Mouse (Mus musculus) regulatory T cell (primary cell): ENCODE data around the gene Hhat.

ENCODE experiments used
- in situ Hi-C: fragments of 300-600 bp; cut with MboI, MseI; formaldehyde crosslinking; loops from one replicate; pipeline ENCODE4 v1.15.1; 2025; ENCODE audit warnings: high pct_unique_total_duplicates

The Hhat gene

DNA sequence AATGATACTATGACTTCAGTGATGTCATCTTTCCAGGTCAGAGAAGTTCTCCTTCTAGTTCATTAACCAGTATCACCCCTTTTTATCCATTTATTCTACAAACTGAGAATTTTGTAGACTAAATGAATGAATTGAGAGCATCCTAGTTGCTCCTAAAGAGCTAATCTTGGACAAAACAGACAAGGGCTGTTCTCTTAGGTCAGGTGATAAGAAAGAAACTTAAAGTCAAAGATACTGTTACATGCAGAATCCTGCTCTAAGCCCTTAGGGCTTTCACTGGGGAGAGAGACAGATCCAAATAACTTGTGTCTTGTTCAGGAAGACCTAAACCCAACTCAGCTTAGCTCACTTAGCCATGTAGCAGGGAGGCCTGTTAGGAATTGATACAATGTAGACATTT lies 268.2 kb downstream of the Hhat start:
- in situ Hi-C loops, result no loop called here

DNA sequence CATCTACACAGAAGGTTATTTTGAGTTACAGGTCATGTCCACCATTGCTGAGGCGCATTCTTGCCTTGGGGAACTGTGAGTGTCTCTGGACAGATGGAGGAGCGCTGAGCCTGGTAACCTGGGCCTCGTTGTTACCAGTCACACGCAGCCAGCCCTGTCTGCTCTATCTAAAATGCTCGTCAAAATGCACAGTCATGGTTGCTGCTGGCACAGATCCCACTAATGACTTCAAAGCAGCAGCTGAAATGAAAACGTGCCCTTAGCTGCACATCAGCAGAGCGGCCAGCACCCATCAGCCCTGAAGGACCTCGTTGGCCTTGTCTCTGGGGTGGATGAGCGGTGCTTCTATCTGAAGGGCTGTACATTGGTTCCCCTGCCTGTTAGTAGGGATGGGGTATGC lies 269.0 kb downstream of the Hhat start:
- in situ Hi-C loops, result no loop called here

DNA sequence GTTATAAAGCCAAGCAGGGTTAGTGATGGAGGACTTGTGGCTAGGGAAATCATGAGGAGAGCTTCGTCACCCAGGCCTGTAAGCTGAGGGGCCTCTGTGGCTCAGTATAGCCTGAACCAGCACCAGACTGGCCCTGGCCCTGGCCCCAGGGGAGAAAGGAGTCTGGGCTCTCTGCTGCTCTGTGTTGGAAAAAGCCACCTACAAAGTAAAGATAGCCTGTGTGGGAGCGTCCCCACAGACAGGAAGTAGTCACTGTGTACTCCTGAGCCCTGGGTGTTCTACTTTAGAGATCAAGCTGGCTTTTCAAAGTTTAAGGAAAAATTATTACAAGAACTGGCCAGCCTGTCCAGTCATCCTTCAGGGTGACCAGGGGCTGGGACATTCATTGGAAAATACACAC lies 273.5 kb downstream of the Hhat start:
- in situ Hi-C loops, result no loop called here

DNA sequence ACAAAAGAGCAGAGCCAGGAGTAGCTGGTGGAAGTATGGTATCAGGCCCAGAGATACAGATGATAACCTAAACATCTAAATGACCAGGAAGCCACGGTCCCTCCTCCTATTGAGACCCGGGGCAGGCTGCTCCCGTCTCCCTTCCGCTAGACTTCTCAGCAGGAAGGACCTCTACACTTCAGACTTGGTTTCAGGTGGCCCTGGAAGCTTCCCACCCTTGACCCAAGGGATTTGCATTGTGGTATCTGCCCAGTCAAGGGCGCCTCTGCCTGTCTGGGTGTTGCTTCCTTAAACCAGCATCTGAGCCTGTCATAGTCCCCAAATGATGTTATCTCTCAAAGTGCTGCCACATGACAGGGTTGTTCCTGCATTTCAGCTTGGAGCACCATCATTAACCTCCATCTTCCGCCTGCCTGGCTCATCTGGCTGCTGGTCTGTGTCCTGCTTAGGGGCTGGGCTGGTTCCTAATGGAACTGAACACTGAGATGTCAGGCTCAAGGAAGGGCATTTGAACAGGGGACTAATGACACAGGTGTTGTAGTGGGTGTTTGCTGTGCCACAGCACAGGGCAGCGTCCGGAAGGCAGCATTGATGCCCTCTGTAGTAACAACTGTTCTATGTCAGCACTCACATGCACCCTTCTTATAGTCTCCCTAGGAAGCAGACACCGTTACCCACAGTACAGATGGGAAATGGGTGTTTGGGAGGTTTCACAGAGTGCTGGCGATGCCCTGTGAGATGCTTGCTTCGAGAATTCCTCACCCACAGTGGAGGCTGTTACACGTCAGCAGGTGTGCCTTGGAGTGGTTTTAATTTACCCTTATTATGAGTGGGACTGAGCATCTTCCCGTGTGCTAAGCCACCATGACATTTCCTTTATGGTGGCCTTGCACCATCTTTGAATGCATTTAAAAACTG lies 280.9 kb downstream of the Hhat start:
- in situ Hi-C loops, result no loop called here

DNA sequence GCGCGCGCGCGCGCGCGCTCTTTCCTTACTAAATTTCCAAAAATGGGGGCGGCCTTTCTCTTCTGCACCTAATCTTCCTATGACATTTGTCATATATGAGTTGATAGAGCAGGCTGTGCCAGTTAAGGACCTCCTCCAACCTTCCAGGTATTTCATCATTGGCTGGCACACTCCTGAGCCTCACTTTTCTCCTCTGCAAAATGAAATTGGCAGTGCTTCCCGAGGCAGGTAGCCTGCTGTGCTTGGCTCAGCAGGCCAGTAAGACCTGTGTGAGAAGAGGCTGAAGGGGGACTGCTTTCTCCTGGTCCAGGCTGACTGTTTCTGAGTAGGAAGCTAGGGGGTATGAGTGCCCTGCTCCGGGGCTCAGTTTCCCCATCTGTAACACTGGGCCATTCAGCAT lies 283.5 kb downstream of the Hhat start:
- in situ Hi-C loops, result no loop called here

DNA sequence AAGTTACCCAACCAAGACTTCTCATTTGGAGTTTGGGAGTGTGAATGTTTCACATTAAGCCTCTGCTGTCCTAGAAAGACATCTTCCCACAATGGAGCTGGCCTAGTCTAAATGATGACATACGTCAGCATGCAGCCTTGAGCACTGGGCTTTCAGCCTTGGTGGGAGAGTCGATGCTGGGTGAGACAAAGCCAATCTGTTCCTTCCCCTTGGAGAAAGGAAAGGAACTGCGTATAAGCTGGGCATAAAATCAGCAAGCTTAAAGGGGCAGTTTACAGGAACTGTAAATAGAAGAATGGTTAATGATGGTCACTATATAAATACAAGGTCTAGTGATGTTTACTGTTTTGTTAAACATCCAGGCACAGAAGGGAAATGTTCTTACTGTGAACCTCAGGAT lies 286.0 kb downstream of the Hhat start:
- in situ Hi-C loops, result no loop called here

DNA sequence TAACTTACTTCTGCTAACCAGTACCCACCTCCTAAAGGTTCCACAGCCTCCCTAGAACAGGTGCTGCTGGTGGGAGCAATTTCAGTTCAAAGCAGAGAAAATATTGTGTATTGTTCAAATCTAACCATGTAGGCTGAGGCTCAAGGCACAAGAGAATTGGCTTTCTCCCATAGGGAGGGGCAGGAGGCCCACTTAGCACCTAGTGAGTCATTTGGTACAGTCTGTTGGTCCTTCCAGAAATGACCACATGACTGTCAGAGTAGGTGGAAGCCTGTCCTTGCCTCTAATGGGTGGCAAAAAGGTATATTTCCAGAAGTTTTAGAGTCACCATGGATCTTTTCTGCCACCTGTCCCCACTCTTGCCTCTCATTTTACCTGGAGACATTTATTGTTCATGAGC lies 289.6 kb downstream of the Hhat start:
- in situ Hi-C loops, result no loop called here

DNA sequence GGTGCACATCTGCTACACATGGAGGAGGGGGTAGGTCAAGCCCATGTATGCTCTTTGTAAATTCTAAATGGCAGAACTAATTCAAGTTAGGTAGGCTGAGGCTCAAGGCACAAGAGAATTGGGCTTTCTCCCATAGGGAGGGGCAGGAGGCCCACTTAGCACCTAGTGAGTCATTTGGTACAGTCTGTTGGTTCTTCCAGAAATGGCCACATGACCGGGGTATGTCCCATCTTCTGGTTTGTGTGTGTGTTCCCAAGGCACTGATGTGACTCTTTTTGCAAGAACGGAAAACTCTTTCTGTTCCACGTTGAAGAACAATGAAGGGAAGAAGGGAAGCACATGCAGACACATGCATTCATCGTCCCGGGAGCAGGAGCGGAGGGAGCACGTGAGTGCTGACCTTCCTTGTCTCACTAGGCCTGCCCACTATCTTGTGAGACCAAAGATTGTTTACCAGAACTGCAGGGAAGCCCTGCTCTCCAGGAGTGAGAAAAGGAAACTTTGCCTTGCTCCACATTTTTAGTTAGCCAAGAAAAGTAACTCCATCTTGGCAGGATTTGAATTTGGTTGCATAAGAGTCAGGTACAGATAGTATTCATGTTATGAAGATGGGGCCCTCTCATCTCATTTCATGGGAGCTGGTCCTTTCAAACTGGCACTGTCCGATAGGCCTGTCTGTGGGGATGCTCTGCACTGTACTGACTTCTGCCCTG lies 290.8 kb downstream of the Hhat start:
- in situ Hi-C loops, result no loop called here

DNA sequence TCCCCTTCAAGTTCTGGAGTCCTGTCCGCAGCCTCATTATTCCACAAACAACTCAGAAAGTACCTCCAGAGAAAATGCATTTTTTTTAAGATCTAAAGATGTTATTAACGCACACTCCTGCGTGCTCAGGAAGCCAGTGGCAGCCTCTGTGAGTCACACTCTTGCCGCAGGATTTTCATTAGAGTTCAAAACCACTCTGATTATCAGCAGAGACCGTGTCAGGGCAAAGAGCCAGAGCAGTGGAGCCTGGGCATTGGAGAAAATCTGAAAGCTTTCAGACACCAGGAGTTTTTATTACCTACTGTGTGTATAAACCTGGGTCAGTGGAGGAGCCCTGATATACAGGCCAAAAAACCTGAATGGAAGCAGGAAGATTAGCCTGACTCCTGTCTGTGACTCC lies 292.8 kb downstream of the Hhat start:
- in situ Hi-C loops, result no loop called here

DNA sequence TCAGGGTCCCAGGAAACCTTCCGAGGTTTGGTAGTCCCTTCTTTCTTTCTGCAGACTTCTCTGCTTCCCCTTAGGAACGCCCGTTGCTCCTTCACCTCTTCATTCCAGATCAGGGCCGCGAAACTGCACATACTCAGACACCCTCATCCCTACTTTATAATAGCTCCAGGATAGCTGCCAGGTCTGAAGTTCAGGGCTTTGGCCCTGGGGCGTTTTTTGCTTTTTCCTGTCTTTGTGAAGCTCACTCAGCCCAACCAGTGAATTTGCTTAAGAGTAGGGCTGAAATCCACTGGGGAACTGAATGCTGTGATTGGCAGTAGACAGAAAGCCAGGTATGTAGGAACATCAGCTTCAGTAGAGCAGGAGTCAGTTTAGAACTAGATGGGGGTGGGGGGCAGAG lies 293.5 kb downstream of the Hhat start:
- in situ Hi-C loops, result no loop called here

DNA sequence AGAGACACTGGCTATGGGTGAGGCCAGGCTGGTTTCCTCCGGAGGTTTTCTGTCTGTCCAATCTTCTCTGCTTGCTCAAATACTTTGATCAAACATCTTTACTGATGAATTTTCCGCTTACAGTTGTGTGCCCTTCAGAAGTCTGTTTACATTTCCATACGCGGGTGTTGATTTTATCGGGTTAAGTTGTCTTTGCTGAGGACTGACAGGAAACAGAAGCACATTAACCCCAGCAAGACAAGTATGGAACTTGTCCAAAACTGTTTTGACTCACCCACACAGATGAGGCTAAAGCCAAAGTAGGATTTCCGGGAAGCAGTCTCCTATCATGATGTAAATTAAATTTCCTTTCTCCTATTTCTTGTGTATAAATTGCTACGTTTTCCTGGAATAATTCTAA lies 294.3 kb downstream of the Hhat start:
- in situ Hi-C loops, result no loop called here

DNA sequence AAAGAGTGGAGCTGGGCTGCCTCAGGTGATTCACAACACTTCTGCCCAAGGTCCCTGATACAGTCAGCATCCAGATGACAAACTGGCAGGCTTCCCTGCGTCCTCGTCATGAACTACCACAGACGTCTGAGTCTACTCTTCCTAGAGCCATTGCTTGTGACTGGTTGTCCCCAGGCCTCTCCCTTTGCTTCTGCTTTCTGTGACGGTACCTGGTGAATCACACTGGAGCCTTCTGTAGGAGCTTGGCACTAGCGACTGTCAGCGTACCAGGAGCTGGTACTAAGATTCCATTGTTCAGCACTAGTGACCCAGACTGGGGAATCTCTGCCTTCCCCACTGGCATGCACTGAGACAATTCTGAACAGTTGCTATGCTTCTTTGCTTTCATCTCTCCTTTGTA lies 297.9 kb downstream of the Hhat start:
- in situ Hi-C loops, result no loop called here

DNA sequence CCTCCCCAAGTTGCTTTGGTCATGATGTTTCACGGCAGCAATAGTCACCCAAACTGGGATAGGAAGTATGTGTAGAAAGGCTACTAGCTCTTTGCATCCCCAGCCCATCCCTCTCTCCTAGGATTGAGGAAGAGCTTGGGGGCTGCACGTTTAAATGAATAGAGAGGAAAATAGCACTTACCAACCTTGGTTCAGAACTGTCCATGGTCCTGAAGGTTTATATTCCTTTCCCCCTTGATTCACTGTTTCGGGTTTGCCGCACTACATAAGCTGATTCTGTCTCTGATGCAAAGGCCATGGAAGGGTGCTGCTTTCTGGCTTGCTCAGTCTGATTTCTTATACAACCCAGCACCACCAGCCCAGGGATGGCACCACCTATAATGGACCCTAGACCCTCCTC lies 298.7 kb downstream of the Hhat start:
- in situ Hi-C loops, result no loop called here

DNA sequence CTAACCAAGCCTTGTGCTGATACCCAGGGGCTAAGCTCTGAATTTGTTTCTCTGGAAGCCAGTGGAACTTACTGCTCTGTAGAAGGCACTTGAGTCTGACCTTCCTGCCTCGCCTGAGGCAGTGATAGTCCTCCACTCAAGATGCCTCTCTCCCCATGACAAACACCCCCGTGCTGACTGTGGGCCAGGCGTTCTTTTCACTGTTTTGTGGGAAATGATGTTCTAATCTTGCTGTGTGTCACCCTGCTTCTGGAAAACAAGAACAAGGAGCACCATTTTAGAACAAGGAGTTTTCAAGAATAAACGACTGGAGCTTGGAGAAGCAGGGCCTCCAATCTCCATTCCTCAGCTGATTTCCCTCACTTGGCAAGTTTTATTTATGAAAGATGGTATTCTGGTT lies 307.3 kb downstream of the Hhat start:
- in situ Hi-C loops, result no loop called here

DNA sequence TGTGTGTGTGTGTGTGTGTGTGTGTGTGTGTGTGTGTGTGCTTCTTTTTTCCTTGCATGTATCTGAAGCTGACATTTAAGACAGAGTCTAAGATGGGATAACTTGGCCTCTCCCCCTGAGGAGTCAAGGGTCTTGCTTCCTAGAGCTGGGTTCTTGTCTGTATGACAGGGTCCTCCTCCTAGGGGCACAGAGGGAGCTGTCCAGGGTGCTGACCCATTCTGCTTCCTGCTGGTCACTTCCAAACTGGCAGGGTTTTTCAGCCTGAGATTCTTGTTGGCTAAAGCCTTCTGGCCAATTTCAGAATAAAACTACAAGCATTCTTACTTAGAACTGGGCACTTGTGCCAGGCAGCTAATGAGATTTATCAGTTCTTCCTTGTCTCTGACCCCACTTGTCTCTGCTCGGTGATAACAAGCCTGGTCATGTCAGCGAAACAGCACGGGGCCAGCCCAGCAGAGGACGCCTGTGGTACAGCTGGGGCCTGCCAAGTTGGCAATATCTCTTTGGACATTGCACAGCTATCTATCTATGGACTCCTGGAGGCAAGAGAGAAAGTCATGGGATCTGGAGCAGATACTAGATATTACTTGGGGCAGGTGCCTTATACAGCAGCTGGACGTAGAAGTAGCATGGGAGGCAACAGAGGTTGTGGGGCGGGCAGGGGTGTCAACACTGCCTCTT lies 313.4 kb downstream of the Hhat start:
- in situ Hi-C loops, result no loop called here

DNA sequence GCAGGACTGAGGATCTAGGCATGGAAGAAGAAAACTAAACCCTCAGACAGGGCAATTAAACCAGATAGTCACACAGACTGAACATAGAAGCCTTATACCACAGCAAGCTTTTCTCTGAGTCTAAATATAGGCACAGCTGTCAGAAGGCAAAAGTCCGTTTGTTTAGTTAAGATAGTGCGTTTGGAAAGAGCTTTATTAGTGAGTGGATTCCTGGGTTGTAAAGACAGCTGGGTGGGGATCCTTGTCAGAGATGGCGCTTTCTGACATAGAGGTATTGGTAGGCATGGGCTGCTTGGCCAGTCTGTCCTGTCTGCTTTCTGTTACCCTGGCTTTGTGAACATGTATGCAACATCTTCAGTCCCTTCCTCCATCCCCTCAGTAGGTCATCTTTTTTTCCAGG lies 314.0 kb downstream of the Hhat start:
- in situ Hi-C loops, result no loop called here

DNA sequence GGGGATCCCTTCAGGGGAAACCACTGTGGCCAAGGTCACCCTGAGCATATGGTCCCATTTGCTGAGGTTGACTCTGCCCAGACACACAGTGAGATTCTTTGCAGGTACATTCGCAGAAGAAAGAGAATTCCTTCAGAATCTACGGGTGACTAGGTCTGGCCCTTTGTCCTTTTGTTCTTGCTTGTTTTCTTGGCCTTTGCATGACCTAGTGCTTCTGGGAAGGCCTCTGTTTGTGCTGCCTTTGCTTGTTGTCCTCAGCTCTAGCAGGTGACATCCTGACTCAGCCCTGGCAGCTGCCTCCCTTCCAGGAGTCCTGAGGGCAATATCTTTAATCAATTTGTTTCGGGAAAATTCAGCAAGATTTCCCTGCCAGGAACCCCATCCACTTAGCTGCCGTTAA lies 316.0 kb downstream of the Hhat start:
- in situ Hi-C loops, result no loop called here

DNA sequence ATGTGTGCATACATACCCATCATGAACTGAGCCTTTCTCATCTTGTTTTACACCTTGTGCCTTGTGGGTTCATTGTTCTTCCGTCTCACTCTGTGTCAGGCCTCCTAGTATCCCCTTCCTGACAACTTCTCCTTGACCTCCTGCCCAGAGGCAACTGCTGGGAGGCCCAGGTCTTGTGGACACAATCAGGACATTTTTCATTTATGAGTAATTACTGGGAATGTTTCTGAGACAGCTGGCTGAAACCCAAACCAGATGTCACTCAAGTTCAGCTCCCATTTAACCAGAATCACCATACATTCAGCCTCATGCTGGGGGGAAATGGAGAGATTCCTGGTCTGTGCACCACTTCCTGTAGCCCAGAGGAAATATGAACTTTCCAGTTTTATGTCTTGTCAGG lies 316.5 kb downstream of the Hhat start:
- in situ Hi-C loops, result no loop called here

DNA sequence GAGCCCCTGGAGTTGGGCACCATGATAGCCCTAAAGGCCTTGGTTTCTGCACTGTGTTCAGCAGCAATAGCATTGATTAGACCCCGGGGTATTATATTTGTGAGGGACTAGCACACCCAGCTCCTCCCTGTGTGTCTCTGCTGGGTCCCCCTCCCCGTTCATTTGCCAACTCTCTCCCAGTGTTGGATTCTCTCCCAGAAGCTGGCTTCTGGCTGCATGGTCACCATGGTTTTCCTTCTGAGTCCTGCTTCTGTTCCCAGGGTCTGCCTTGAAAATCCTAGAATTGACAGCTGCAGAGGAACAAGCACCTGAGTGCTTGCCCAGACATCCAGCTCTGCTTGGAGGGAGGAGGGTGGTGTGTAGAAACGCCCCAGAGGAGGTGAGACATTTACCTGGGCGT lies 319.3 kb downstream of the Hhat start:
- in situ Hi-C loops, result no loop called here

DNA sequence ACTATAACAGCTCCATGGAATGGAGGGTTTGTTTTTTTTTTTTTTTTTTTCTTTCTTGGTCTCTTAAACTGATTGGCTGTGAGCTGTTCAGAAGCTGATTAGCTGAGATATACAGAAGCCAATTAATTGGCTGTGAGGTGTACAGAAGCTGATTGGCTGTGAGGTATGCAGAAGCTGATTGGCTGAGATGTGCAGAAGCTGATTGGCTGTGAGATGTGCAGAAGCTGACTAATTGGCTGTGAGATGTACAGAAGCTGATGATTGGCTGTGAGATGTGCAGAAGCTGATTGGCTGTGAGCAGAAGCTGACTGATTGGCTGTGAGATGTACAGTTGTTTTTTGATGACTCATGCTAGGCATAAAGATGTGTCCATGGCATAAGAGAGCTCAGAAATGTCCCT lies 320.6 kb downstream of the Hhat start:
- in situ Hi-C loops, result no loop called here

DNA sequence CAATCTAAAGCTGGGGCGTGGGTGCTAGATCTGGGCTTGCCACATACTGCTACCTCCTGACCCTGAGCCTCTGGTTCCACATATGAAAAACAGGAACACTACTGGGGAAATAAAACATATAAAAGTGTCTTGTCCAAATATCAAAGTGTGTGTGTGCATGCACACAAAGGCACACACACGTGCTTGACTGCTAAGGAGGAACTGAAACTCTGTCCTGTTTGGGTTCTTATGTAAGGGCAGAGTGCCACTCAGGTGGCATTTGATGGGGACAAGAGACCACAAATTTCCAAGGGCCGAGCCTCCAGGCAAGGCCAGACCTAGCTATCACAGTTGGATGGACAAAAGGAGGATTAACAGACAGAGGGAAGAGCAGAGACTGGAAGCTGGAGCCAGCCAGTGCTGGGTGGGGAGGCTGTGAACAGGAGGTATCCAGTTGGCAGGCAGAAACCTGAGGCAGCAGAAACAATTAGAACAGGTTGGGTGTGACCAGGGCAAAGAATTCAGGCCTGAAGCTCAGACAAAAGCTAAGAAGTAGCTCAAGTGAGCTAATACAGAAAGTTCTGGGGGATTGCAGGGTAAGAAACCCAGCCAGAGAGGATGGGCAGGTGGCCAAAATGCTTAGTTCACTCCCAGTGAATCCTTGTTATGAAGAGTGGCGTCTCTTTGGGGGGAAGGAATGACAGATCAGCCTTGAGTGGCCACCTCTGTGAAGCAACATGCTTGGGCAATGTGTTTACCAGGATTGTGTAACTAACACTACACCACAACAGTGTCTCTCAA lies 321.3 kb downstream of the Hhat start:
- in situ Hi-C loops, result no loop called here

DNA sequence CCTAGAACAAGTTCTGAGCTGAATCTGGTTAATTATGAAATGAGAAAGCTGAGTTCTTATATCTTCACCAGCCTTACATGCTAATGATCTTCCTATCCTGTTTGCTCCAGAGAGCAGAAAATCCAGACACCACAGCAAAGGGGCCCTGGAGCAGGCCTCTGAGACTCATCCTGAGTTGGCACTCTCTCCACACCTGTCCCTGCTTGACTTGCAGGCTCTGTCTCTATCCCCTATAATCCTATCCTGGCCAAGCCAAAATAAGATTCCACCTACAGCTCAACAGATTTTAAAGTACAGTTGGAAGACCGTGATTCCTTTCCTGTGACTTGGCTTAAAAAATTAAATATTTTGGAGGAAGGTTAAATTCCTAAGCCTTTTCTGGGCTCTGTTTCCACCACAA lies 322.5 kb downstream of the Hhat start:
- in situ Hi-C loops, result no loop called here
